Mouse (Mus musculus) heart, embryonic 12.5 days (tissue): ENCODE data around the gene Thg1l. TPM values are rescaled to one million over a fixed set of nuclear protein-coding genes. Genes with fewer than 3 reads are reported as not detected.

Source experiments
- ATAC-seq: fragments of 200-750 bp; cut with Nextera tagmentation; 2 replicates; pipeline ENCODE4 v1.8.0; 2017; ENCODE audit warnings: moderate TSS enrichment, moderate library complexity; ENCODE audit not compliant: insufficient number of reproducible peaks, low FRiP score
- H3K27ac ChIP-seq: fragments of 300-500 bp; sonication (generic); 2 replicates; pipeline ENCODE4 v1.5.1; 2016; ENCODE audit warnings: mild to moderate bottlenecking, moderate library complexity; ENCODE audit not compliant: poor library complexity, severe bottlenecking
- H3K27me3 ChIP-seq: fragments of 300-500 bp; sonication (generic); replicated peaks from 2 replicates; pipeline ENCODE4 v1.6.1; 2016; ENCODE audit warnings: mild to moderate bottlenecking, moderate library complexity
- H3K36me3 ChIP-seq: fragments of 300-500 bp; sonication (generic); 2 replicates; pipeline ENCODE4 v1.6.1; 2016; ENCODE audit warnings: mild to moderate bottlenecking, moderate library complexity
- H3K4me1 ChIP-seq: fragments of 300-500 bp; sonication (generic); replicated peaks from 2 replicates; pipeline ENCODE4 v1.6.1; 2016; ENCODE audit warnings: mild to moderate bottlenecking
- H3K4me2 ChIP-seq: fragments of 300-500 bp; sonication (generic); 2 replicates; pipeline ENCODE4 v1.6.1; 2016; ENCODE audit warnings: mild to moderate bottlenecking, moderate library complexity
- H3K4me3 ChIP-seq: fragments of 300-500 bp; sonication (generic); 2 replicates; pipeline ENCODE4 v1.5.1; 2016; ENCODE audit warnings: mild to moderate bottlenecking
- H3K9ac ChIP-seq: fragments of 300-500 bp; sonication (generic); 2 replicates; pipeline ENCODE4 v1.6.1; 2016; ENCODE audit warnings: mild to moderate bottlenecking, moderate library complexity
- H3K9me3 ChIP-seq: fragments of 300-500 bp; sonication (generic); replicated peaks from 2 replicates; pipeline ENCODE4 v1.6.1; 2016; ENCODE audit warnings: mild to moderate bottlenecking, moderate library complexity
- WGBS: fragments of 180-500 bp; shearing (Covaris S2); methylation state at CpG from one replicate; pipeline ENCODE4 v1.1.7; 2016; 5-methylcytosine and 5-hydroxymethylcytosine counted together
- polyA plus RNA-seq: library from polyadenylated mRNA; unstranded; fragments of >200 nt; fragmentation: Nextera tagmentation; extraction: Ambion mirVana; gene quantifications from 2 replicates; pipeline ENCODE4 v1.2.1, GENCODE M21; 2016

The Thg1l gene
- 8.6 and 9.2 TPM in 2 replicates for polyA plus RNA-seq

GRCm38 (mm10) chr11:45955127-45955627 lies at the start of gene Thg1l:
Gene Thg1l (minus strand): TSS chr11:45955494.
- Histone ChIP-seq H3K36me3 (peaks cover 28% of the 10 kb centered on the region), H3K9me3 (no peaks in the 10 kb centered on the region), H3K4me1 (no peaks in the 10 kb centered on the region; the same call in 1 of the 2 replicates), H3K27me3 (no peaks in the 10 kb centered on the region), H3K4me3 (peak within 1 kb of the TSS; percentile 70), H3K9ac (peak within 1 kb of the TSS; percentile 55), H3K27ac (no peak within 1 kb of the TSS), H3K4me2 (peak within 1 kb of the TSS; percentile 85)
- ATAC-seq, result peak; percentile 98
- under 1% methylated on average over 32 of the region's 32 CpGs for WGBS

DNA sequence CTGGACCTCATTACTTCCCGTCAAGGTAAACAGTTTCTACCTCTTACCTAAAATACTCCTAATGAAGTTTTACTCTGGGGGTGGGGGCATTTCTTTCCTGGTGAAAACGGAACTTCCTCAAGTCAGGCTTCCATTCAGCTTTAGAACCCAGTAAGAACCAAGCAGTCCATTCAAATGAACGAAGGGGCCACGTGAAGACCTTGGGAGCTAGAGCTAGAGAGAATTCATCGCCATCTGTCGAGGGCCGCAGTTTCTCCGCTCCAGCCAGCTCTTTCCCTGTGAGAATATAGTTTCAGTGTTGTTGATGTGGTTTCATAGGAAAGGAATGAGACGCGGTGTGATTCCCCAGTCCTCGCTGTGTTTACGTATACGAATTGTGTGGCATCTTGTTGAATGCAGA lies 36.8 kb upstream of the Thg1l start:
- peak overlapping the region; percentile 74 for H3K4me2 ChIP-seq
- peak overlapping the region; percentile 42 for H3K4me3 ChIP-seq
- no peaks in the 10 kb centered on the region for H3K36me3 ChIP-seq
- 40% methylated on average over 13 of the region's 13 CpGs for WGBS
- no peak for ATAC-seq
- H3K9me3 ChIP-seq, result no peaks in the 10 kb centered on the region
- H3K27ac ChIP-seq, result no peak overlapping the region
- peak overlapping the region; percentile 62; the same call in 1 of the 2 replicates for H3K9ac ChIP-seq
- H3K27me3 ChIP-seq, result 0 out of 2 replicates have a peak, but pooled peaks cover 5% of the 10 kb centered on the region
- 0 out of 2 replicates have a peak, but pooled peaks cover 8% of the 10 kb centered on the region for H3K4me1 ChIP-seq

DNA sequence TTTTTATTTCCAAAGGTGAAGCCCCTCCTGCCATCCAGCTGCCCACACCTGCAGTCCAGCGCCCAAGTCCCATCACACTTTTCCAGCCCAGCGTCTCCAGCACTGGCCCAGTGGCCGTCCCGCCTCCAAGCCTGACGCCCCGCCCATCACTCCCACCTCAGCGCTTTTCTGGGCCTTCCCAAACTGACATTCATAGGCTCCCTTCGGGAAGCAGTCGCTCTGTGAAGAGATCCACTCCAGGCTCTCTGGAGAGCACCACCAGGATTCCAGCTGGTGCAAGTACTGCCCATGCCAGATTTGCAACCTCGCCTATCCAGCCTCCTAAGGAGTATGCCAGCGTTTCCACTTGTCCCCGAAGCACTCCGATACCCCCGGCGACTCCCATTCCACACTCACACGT lies 36.3 kb upstream of the Thg1l start:
- Histone ChIP-seq H3K4me2 (peak overlapping the region; percentile 74), H3K9me3 (no peaks in the 10 kb centered on the region), H3K4me1 (0 out of 2 replicates have a peak, but pooled peaks cover 8% of the 10 kb centered on the region), H3K36me3 (no peaks in the 10 kb centered on the region), H3K27me3 (0 out of 2 replicates have a peak, but pooled peaks cover 5% of the 10 kb centered on the region), H3K4me3 (peak overlapping the region; percentile 42), H3K27ac (no peak overlapping the region), H3K9ac (peak overlapping the region; percentile 62)
- WGBS, result 4% methylated on average over 16 of the region's 16 CpGs
- ATAC-seq, result peak; percentile 64

DNA sequence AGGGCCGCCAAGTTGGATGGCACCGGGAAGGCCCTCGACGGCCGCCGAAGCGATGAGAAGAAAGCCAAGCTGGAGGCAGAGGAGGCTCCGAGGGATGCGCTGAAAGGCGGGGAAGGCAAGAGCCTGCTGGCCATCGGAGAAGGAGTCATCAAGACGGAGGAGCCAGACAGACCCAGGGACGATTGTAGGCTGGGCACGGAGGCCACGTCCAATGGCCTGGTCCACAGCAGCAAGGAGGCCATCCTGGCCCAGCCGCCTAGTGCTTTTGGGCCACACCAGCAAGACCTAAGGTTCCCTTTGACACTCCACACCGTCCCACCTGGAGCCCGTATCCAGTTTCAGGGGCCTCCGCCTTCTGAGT lies 25.6 kb upstream of the Thg1l start:
- no peaks in the 10 kb centered on the region for H3K36me3 ChIP-seq
- H3K4me1 ChIP-seq, result peaks cover 6% of the 10 kb centered on the region; the same call in 1 of the 2 replicates
- no peak for ATAC-seq
- H3K4me3 ChIP-seq, result peak overlapping the region; percentile 68
- 0 out of 2 replicates have a peak overlapping the region, but pooled peaks have one; percentile 8 for H3K27ac ChIP-seq
- peak overlapping the region; percentile 79 for H3K4me2 ChIP-seq
- peak overlapping the region; percentile 87 for H3K9ac ChIP-seq
- H3K27me3 ChIP-seq, result no peaks in the 10 kb centered on the region
- WGBS, result 40% methylated on average over 19 of the region's 19 CpGs
- peaks cover 5% of the 10 kb centered on the region; the same call in 1 of the 2 replicates for H3K9me3 ChIP-seq

DNA sequence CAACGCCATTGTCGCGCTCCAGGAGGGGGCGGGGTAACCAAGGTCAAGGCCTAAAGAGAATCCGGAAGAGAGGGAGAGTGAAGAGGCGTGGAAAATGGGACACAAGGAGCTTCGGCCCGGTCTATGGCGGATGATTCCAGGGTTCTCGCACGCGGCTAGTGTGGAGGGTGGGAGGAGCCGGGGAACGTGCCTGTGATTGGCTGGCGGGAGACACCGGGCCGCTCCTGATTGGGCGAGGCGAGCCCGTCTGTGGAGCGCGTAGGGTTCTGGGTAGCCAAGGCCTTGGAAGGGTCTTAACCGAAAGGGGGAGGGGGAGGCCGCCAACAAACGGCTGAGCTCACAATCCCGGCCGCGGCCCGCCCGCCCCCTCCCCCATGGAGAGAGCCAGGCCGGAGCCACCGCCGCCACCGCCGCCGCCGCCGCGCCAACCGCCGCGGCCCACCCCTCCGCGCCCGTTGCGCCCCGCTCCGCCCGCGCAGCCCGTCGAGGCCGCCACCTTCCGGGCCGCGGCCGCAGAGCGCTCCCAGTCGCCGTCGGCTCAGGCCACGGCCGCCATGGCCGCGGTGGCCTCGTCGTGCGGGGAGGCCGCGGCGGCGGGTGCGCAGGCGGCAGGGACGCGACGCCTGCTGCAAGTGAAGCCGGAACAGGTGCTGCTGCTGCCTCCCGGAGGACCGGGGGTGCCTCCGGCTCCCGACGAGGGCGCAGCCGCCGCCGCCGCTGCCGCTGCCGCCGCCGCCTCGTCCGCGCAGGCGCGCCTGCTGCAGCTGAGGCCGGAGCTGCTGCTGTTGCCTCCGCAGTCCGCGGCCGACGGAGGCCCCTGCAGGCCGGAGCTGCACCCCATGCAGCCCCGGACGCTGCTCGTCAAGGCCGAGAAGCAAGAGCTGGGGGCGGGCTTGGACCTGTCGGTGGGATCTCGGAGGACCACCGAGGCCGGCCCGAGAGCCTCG lies 24.9 kb upstream of the Thg1l start, which contains the start of gene Sox30:
TSS of gene Sox30 (plus strand) at position 365 of the 947 bp plus-strand sequence.
- Histone ChIP-seq H3K27me3 (no peaks in the 10 kb centered on the region), H3K27ac (0 out of 2 replicates have a peak within 1 kb of the TSS, but pooled peaks have one; percentile 8), H3K4me3 (peak within 1 kb of the TSS; percentile 68), H3K9ac (peak within 1 kb of the TSS; percentile 87), H3K4me2 (peak within 1 kb of the TSS; percentile 79), H3K4me1 (peaks cover 6% of the 10 kb centered on the region; the same call in 1 of the 2 replicates), H3K9me3 (peaks cover 5% of the 10 kb centered on the region; the same call in 1 of the 2 replicates), H3K36me3 (no peaks in the 10 kb centered on the region)
- peak; percentile 90 for ATAC-seq
- WGBS, result 11% methylated on average over 87 of the region's 115 CpGs

DNA sequence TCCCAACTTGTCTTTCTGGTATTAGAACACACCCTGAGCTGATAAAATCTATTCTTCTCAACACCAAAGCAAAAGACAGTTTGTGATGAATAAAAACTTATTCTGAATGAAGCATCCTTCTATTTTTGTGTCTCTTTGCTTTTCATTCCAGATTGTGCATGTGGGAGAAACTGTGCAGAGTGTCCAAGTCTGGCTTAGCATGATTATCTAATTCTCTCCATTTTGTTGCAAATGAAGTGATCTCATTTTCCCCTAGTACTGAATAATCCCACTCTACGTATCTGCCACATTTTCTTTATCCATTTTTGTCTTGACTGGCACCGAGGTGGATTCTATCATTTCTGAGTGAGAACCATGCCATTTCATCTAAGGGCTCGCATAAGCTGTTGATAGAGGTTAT lies 20.8 kb upstream of the Thg1l start:
- Histone ChIP-seq H3K4me3 (no peak overlapping the region), H3K4me1 (peaks cover 3% of the 10 kb centered on the region; the same call in 1 of the 2 replicates), H3K27me3 (0 out of 2 replicates have a peak, but pooled peaks cover 8% of the 10 kb centered on the region), H3K9me3 (peaks cover 5% of the 10 kb centered on the region; the same call in 1 of the 2 replicates), H3K27ac (no peak overlapping the region), H3K4me2 (no peak overlapping the region), H3K36me3 (no peaks in the 10 kb centered on the region), H3K9ac (no peak overlapping the region)
- 73% methylated on average over 3 of the region's 3 CpGs for WGBS
- no peak for ATAC-seq

- Histone ChIP-seq H3K36me3 (no peaks in the 10 kb centered on the region), H3K9ac (no peak overlapping the region), H3K27ac (no peak overlapping the region), H3K4me1 (no peaks in the 10 kb centered on the region), H3K9me3 (no peaks in the 10 kb centered on the region), H3K4me2 (no peak overlapping the region), H3K27me3 (0 out of 2 replicates have a peak, but pooled peaks cover 12% of the 10 kb centered on the region), H3K4me3 (no peak overlapping the region)
- WGBS, result 79% methylated on average over 8 of the region's 8 CpGs
- ATAC-seq, result no peak
Measured at GRCm38 (mm10) chr11:45974466-45974865, 19.2 kb upstream of the Thg1l start.

DNA sequence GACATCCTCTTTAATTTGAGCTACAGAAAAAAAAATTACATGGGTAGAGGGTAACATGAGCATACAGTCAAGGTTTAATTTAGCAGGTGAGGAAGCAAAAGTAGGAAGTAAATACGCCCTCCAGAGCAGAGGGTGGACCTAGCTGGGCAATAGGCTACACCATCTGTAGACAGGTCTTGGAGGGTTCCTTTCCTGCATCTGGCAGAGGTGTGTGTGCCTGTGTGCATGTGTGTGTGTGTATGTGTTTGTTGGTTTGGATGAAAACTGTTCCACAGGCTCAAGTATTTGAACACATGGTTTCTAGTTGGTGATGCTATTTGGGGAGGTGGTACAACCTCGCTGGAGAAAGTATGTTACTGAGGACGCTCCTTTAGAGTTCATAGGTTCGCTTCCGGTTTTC lies 18.3 kb upstream of the Thg1l start:
- no peaks in the 10 kb centered on the region for H3K9me3 ChIP-seq
- no peak overlapping the region for H3K4me3 ChIP-seq
- no peak overlapping the region for H3K4me2 ChIP-seq
- 83% methylated on average over 5 of the region's 5 CpGs for WGBS
- no peak for ATAC-seq
- H3K27ac ChIP-seq, result no peak overlapping the region
- H3K4me1 ChIP-seq, result no peaks in the 10 kb centered on the region
- H3K27me3 ChIP-seq, result 0 out of 2 replicates have a peak, but pooled peaks cover 12% of the 10 kb centered on the region
- no peak overlapping the region for H3K9ac ChIP-seq
- H3K36me3 ChIP-seq, result no peaks in the 10 kb centered on the region

DNA sequence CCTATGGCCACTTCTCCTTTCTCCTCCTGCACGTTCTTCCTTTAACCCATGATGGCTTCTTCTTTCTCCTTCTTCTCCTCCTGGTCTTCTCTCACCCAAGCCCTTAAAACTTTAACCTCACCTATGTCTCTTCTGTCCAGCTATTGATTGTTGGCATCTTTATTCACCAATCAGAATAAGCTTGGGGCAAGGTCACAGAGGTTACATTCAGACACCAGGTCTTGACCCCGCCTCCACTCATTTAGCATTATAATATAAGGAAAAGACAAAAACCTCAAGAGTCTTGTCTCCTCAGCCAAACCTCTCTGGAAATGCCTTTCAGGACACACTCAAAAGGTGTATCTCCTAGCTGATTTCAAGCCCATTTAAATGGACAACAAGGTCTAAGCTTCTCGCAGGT lies 13.2 kb upstream of the Thg1l start:
- H3K4me1 ChIP-seq, result no peaks in the 10 kb centered on the region
- H3K9ac ChIP-seq, result no peak overlapping the region
- no peak overlapping the region for H3K4me3 ChIP-seq
- H3K9me3 ChIP-seq, result no peaks in the 10 kb centered on the region
- no peak overlapping the region for H3K27ac ChIP-seq
- H3K4me2 ChIP-seq, result no peak overlapping the region
- 85% methylated on average over 3 of the region's 3 CpGs for WGBS
- no peaks in the 10 kb centered on the region for H3K36me3 ChIP-seq
- H3K27me3 ChIP-seq, result 0 out of 2 replicates have a peak, but pooled peaks cover 12% of the 10 kb centered on the region
- no peak for ATAC-seq

- no peak overlapping the region for H3K9ac ChIP-seq
- 72% methylated on average over 4 of the region's 4 CpGs for WGBS
- H3K4me1 ChIP-seq, result no peaks in the 10 kb centered on the region
- H3K9me3 ChIP-seq, result no peaks in the 10 kb centered on the region
- no peak overlapping the region for H3K4me2 ChIP-seq
- H3K4me3 ChIP-seq, result no peak overlapping the region
- H3K27ac ChIP-seq, result no peak overlapping the region
- 0 out of 2 replicates have a peak, but pooled peaks cover 9% of the 10 kb centered on the region for H3K27me3 ChIP-seq
- ATAC-seq, result no peak
- no peaks in the 10 kb centered on the region for H3K36me3 ChIP-seq
Measured at GRCm38 (mm10) chr11:45966896-45967295, 11.6 kb upstream of the Thg1l start.

DNA sequence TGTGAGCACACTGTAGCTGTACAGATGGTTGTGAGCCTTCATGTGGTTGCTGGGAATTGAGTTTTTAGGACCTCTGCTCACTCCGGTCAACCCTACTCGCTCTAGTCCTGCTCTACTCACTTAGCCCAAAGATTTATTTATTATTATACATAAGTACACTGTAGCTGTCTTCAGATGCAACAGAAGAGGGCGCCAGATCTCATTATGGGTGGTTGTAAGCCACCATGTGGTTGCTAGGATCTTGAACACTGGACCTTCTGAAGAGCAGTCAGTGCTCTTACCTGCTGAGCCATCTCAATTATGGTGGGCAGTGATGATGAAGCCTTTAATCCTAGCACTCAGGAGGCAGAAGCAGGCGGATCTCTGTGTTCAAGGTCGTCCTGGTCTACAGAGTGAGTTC lies 4.7 kb upstream of the Thg1l start:
- Histone ChIP-seq H3K27me3 (no peaks in the 10 kb centered on the region), H3K4me2 (no peak overlapping the region), H3K27ac (no peak overlapping the region), H3K9ac (no peak overlapping the region), H3K4me1 (no peaks in the 10 kb centered on the region), H3K9me3 (no peaks in the 10 kb centered on the region), H3K4me3 (no peak overlapping the region), H3K36me3 (no peaks in the 10 kb centered on the region)
- WGBS, result 75% methylated on average over 5 of the region's 5 CpGs
- no peak for ATAC-seq
